Mouse (Mus musculus) small intestine, adult 2 months (tissue): ENCODE data around the gene Foxj2. TPM values are rescaled to one million over a fixed set of nuclear protein-coding genes. Genes with fewer than 3 reads are reported as not detected.

Experiments
- H3K27ac ChIP-seq: fragments of 200-500 bp; 2 replicates; pipeline ENCODE4 v1.5.1; 2012; ENCODE audit warnings: low read depth, low read length, control low read depth, inconsistent platforms; ENCODE audit not compliant: insufficient read depth
- H3K27me3 ChIP-seq: fragments of 200-500 bp; 2 replicates; pipeline ENCODE4 v1.6.1; 2012; ENCODE audit warnings: mild to moderate bottlenecking, moderate library complexity, low read length, inconsistent platforms; ENCODE audit not compliant: control insufficient read depth, insufficient read depth
- H3K36me3 ChIP-seq: fragments of 200-500 bp; 2 replicates; pipeline ENCODE4 v1.6.1; 2012; ENCODE audit warnings: mild to moderate bottlenecking, low read length, control low read depth, inconsistent platforms; ENCODE audit not compliant: control insufficient read depth, insufficient read depth
- H3K4me1 ChIP-seq: fragments of 200-500 bp; 2 replicates; pipeline ENCODE4 v1.6.1; 2012; ENCODE audit warnings: low read length, inconsistent platforms, mixed read lengths; ENCODE audit not compliant: control insufficient read depth, insufficient read depth, insufficient read length
- H3K4me3 ChIP-seq: fragments of 200-500 bp; 2 replicates; pipeline ENCODE4 v1.5.1; 2012; ENCODE audit warnings: low read depth, mild to moderate bottlenecking, control low read depth, inconsistent platforms, low read length, moderate library complexity
- CTCF ChIP-seq: fragments of 200-500 bp; IDR thresholded peaks from 2 replicates; pipeline ENCODE4 v1.5.1; 2012; ENCODE audit warnings: low read depth, mild to moderate bottlenecking, control low read depth, inconsistent platforms, low read length, moderate library complexity, mixed read lengths; ENCODE audit not compliant: insufficient replicate concordance, insufficient read length; ENCODE audit errors: extremely low read depth
- POLR2A ChIP-seq: fragments of 200-500 bp; IDR thresholded peaks from 2 replicates; pipeline ENCODE4 v1.6.1; 2012; ENCODE audit warnings: low read depth, mild to moderate bottlenecking, control low read depth, inconsistent platforms, low read length, moderate library complexity
- WGBS: fragments of 180-500 bp; shearing (Covaris S2); methylation state at CpG from one replicate; pipeline ENCODE4 v1.1.7; 2018; 5-methylcytosine and 5-hydroxymethylcytosine counted together
- polyA plus RNA-seq: library from polyadenylated mRNA; depleted of rRNA; stranded (reverse); fragments of >200 nt; gene quantifications from 2 replicates; pipeline ENCODE4 v1.2.3, GENCODE M21; 2012; rRNA removed

Gene Foxj2
- polyA plus RNA-seq, 1 experiment = 12.3 TPM

GRCm38 (mm10) chr6:122892442-122893049 lies 72.8 kb downstream of the Foxj2 start:
- Histone ChIP-seq H3K27me3 (no peaks in the 10 kb centered on the region), H3K4me3 (no peak overlapping the region), H3K27ac (no peak overlapping the region), H3K4me1 (no peaks in the 10 kb centered on the region), H3K36me3 (peaks cover 29% of the 10 kb centered on the region)
- TF ChIP-seq POLR2A (no peak), CTCF (peak; percentile 64; the same call in 1 of the 2 replicates)
- WGBS = 12% methylated on average over 2 of the region's 2 CpGs

Other genes starting within 250 kb of the Foxj2 start
- gene Apobec1, start 217.5 kb upstream of the Foxj2 start, polyA plus RNA-seq = 15.2 and 15.5 TPM in 2 replicates
- 0.14 TPM in 1 of 2 replicates, not detected in the other for gene Gdf3, start 209.8 kb upstream of the Foxj2 start, polyA plus RNA-seq
- gene Dppa3, start 193.5 kb upstream of the Foxj2 start, polyA plus RNA-seq = not detected in 2 replicates
- gene Nanog, start 112.4 kb upstream of the Foxj2 start, polyA plus RNA-seq = not detected in 2 replicates
- 1.0 and 1.3 TPM in 2 replicates for gene Slc2a3, start 18.3 kb upstream of the Foxj2 start, polyA plus RNA-seq
- gene C3ar1, start 36.2 kb downstream of the Foxj2 start, polyA plus RNA-seq = 1.2 and 1.8 TPM in 2 replicates
- gene Necap1, start 54.6 kb downstream of the Foxj2 start, polyA plus RNA-seq = 5.1 and 8.6 TPM in 2 replicates
- 0.29 and 0.65 TPM in 2 replicates for gene Clec4a1, start 101.9 kb downstream of the Foxj2 start, polyA plus RNA-seq
- gene Clec4a3, start 132.6 kb downstream of the Foxj2 start, polyA plus RNA-seq = 0.08 and 0.27 TPM in 2 replicates
- not detected in 2 replicates for gene Clec4a4, start 170.5 kb downstream of the Foxj2 start, polyA plus RNA-seq
- gene Clec4b1, start 230.0 kb downstream of the Foxj2 start, polyA plus RNA-seq = 0.27 TPM in 1 of 2 replicates, not detected in the other